Comparison of ENCODE assay signal across 26 mouse cellular contexts in the genomic region with DNA sequence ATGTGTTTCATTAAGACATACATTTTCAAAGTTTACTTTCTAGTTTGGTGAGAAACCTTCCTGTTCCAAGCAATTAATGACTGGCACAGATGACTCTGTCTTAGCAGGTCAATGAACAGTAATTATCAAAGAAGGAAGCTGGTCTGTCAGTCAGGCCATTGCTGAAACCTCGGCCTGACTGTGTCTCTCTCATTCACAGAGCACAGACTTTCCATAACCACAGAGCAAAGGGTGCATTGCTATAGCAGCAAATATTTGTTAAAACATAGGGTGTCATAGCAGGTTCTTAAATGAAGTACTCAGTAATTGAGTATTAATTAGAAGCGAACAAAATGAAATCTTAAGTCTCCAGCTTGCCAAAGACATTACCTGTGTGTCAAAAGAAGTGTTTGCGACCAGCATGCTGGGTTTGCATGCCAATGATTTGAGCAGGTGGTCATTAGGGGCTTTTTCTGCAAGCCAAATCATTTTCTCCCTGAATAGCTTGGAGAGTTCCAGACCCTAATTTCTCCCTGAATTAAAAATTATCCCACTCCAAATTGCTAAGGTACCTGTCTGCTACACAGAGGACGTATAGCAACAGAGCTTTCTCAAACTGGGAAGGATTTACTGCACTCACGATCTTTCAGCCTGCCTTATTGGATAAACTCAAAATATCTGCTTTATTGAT. TPM values are rescaled to one million over a fixed set of nuclear protein-coding genes. Genes with fewer than 3 reads are reported as not detected.
A peak's percentile ranks its signal among the peaks of the same experiment; 100 is the strongest.
DNase-seq lines count a peak whose midpoint lies in the region; ATAC-seq lines count a peak whose summit lies in the region.
"Had no signal": no experiment of that assay in that cellular context is flagged by ENCODE, and none has a peak within 500 bp of the region (broad histone marks: within the 10 kb centered on the region; RNA-seq: fewer than 3 reads in every experiment).

No protein-coding gene starts in this region.

- no peaks in the 10 kb centered on the region for H3K36me3 ChIP-seq in forebrain, embryonic 11.5 days (ENCODE audit: control insufficient read depth, insufficient read depth, low read length)
- no peaks in the 10 kb centered on the region for H3K36me3 ChIP-seq in forebrain, embryonic 10.5 days (replicated peaks)
- no peaks in the 10 kb centered on the region for H3K36me3 ChIP-seq in forebrain, embryonic 13.5 days (ENCODE audit: poor library complexity, severe bottlenecking)
- H3K36me3 ChIP-seq in forebrain, embryonic 16.5 days (ENCODE audit: control insufficient read depth, insufficient read depth) = no peaks in the 10 kb centered on the region
- H3K36me3 ChIP-seq in hindbrain, embryonic 16.5 days (ENCODE audit: control insufficient read depth, insufficient read depth, low read length) = no peaks in the 10 kb centered on the region
- H3K36me3 ChIP-seq: heart, embryonic 10.5 days; heart, embryonic 13.5 days had no signal

- WGBS in forebrain, embryonic 11.5 days = 45% methylated on average over 5 of the region's 5 CpGs
- 58% methylated on average over 5 of the region's 5 CpGs for WGBS in forebrain, embryonic 10.5 days
- 28% methylated on average over 5 of the region's 5 CpGs for WGBS in forebrain, embryonic 13.5 days
- WGBS in forebrain, embryonic 16.5 days = 12% methylated on average over 5 of the region's 5 CpGs
- WGBS in hindbrain, embryonic 16.5 days = 76% methylated on average over 5 of the region's 5 CpGs

- no peak overlapping the region for H3K4me2 ChIP-seq in forebrain, embryonic 11.5 days (ENCODE audit: low read depth, low read length, severe bottlenecking)
- no peak overlapping the region for H3K4me2 ChIP-seq in forebrain, embryonic 13.5 days
- peak overlapping the region; percentile 25 for H3K4me2 ChIP-seq in forebrain, embryonic 16.5 days (ENCODE audit: low read length)
- H3K4me2 ChIP-seq in hindbrain, embryonic 16.5 days (ENCODE audit: low read length) = no peak overlapping the region
- H3K4me2 ChIP-seq: heart, embryonic 13.5 days; hindbrain, embryonic 14.5 days had no signal

- H3K27ac ChIP-seq in forebrain, embryonic 11.5 days (ENCODE audit: low read depth, low read length) = no peak overlapping the region
- no peak overlapping the region for H3K27ac ChIP-seq in forebrain, embryonic 10.5 days
- peak overlapping the region; percentile 41 for H3K27ac ChIP-seq in forebrain, embryonic 13.5 days
- peak overlapping the region; percentile 60 for H3K27ac ChIP-seq in forebrain, embryonic 16.5 days (ENCODE audit: low read length)
- H3K27ac ChIP-seq in hindbrain, embryonic 16.5 days (ENCODE audit: low read depth, low read length) = no peak overlapping the region
- H3K27ac ChIP-seq: heart, adult 2 months; heart, embryonic 10.5 days; heart, embryonic 13.5 days; hindbrain, embryonic 14.5 days had no signal

- H3K4me3 ChIP-seq in forebrain, embryonic 11.5 days (ENCODE audit: low read depth, low read length) = no peak overlapping the region
- no peak overlapping the region for H3K4me3 ChIP-seq in forebrain, embryonic 10.5 days
- H3K4me3 ChIP-seq in forebrain, embryonic 13.5 days = no peak overlapping the region
- H3K4me3 ChIP-seq in forebrain, embryonic 16.5 days (replicated peaks; ENCODE audit: low read length) = no peak overlapping the region
- no peak overlapping the region for H3K4me3 ChIP-seq in hindbrain, embryonic 16.5 days (ENCODE audit: low read length)
- H3K4me3 ChIP-seq: heart, adult 2 months; heart, embryonic 10.5 days; heart, embryonic 13.5 days had no signal

- no peaks in the 10 kb centered on the region for H3K4me1 ChIP-seq in forebrain, embryonic 11.5 days (replicated peaks; ENCODE audit: control insufficient read depth, insufficient read depth, low read length)
- H3K4me1 ChIP-seq in forebrain, embryonic 10.5 days = peaks cover 9% of the 10 kb centered on the region
- H3K4me1 ChIP-seq in forebrain, embryonic 13.5 days = peaks cover 17% of the 10 kb centered on the region
- H3K4me1 ChIP-seq in forebrain, embryonic 16.5 days (replicated peaks; ENCODE audit: control insufficient read depth, insufficient read depth, low read length) = peaks cover 9% of the 10 kb centered on the region
- no peaks in the 10 kb centered on the region for H3K4me1 ChIP-seq in hindbrain, embryonic 16.5 days (ENCODE audit: control insufficient read depth, insufficient read depth, low read depth, low read length)
- H3K4me1 ChIP-seq: heart, embryonic 10.5 days; heart, embryonic 13.5 days had no signal

- H3K27me3 ChIP-seq in forebrain, embryonic 11.5 days (ENCODE audit: control insufficient read depth, insufficient read depth, low read length) = no peaks in the 10 kb centered on the region
- H3K27me3 ChIP-seq in forebrain, embryonic 10.5 days (ENCODE audit: poor library complexity, severe bottlenecking) = no peaks in the 10 kb centered on the region
- no peaks in the 10 kb centered on the region for H3K27me3 ChIP-seq in forebrain, embryonic 13.5 days
- no peaks in the 10 kb centered on the region for H3K27me3 ChIP-seq in forebrain, embryonic 16.5 days (replicated peaks; ENCODE audit: control insufficient read depth, insufficient read depth, low read length)
- H3K27me3 ChIP-seq in hindbrain, embryonic 16.5 days (replicated peaks; ENCODE audit: control insufficient read depth, insufficient read depth, low read length) = no peaks in the 10 kb centered on the region
- H3K27me3 ChIP-seq: heart, embryonic 13.5 days had no signal

- DNase-seq in forebrain, embryonic 11.5 days (ENCODE audit: low spot score) = no peak
- DNase-seq in forebrain, embryonic 10.5 days (ENCODE audit: extremely low spot score, low spot score) = no peak
- no peak for DNase-seq in spleen, postnatal 10 days (ENCODE audit: low spot score in 2 of 2)
- DNase-seq in testis, postnatal 14 days (ENCODE audit: low spot score) = no peak
- DNase-seq: adrenal gland, postnatal 10 days; adrenal gland, postnatal 36 days; B cell, adult 2 months; cerebellum, adult 11 months; cerebellum, adult 2 months; gastrocnemius, postnatal 10 days; gastrocnemius, postnatal 36 days; heart, adult 2 months; heart, postnatal 14 days; heart, postnatal 4 days; kidney, adult 2 months had no signal

- H3K9me3 ChIP-seq in forebrain, embryonic 11.5 days (ENCODE audit: control insufficient read depth, low read length) = no peaks in the 10 kb centered on the region
- no peaks in the 10 kb centered on the region for H3K9me3 ChIP-seq in forebrain, embryonic 10.5 days
- H3K9me3 ChIP-seq in forebrain, embryonic 13.5 days (replicated peaks) = no peaks in the 10 kb centered on the region
- H3K9me3 ChIP-seq in forebrain, embryonic 16.5 days (ENCODE audit: control insufficient read depth, low read length) = no peaks in the 10 kb centered on the region
- H3K9me3 ChIP-seq in hindbrain, embryonic 16.5 days (ENCODE audit: control insufficient read depth, low read length) = no peaks in the 10 kb centered on the region
- H3K9me3 ChIP-seq: heart, embryonic 10.5 days; heart, embryonic 13.5 days had no signal

- H3K9ac ChIP-seq in forebrain, embryonic 11.5 days (ENCODE audit: low read length) = no peak overlapping the region
- H3K9ac ChIP-seq in forebrain, embryonic 13.5 days = no peak overlapping the region
- H3K9ac ChIP-seq in forebrain, embryonic 16.5 days (replicated peaks; ENCODE audit: low read depth, low read length) = no peak overlapping the region
- no peak overlapping the region for H3K9ac ChIP-seq in hindbrain, embryonic 16.5 days (ENCODE audit: low read depth, low read length)
- H3K9ac ChIP-seq: heart, embryonic 13.5 days; hindbrain, embryonic 14.5 days had no signal

- ATAC-seq in forebrain, embryonic 11.5 days (replicated peaks; ENCODE audit: low FRiP score) = peak; percentile 77
- ATAC-seq in forebrain, embryonic 13.5 days = peak; percentile 91
- peak; percentile 81 for ATAC-seq in forebrain, embryonic 16.5 days
- no peak for ATAC-seq in hindbrain, embryonic 16.5 days
- ATAC-seq: activated CD4-positive, CD25-positive, alpha-beta regulatory T cell, adult 4 months; intestine, postnatal 0 days had no signal

RNA-seq across cellular contexts. Expression of a gene that starts 14.0 kb away (rescaled TPM):
- polyA plus RNA-seq in forebrain, embryonic 11.5 days (2014; fragmentation: Nextera tagmentation; extraction: Ambion mirVana) = not detected in 2 replicates
- polyA plus RNA-seq in forebrain, embryonic 10.5 days (2016; fragmentation: Nextera tagmentation; extraction: Ambion mirVana) = not detected in 2 replicates
- 1.4 and 1.9 TPM in 2 replicates for polyA plus RNA-seq in forebrain, embryonic 13.5 days (2015; fragmentation: Nextera tagmentation; extraction: Ambion mirVana)
- 2.7 and 2.8 TPM in 2 replicates for polyA plus RNA-seq in forebrain, embryonic 16.5 days (2015; fragmentation: Nextera tagmentation; extraction: Ambion mirVana)
- polyA plus RNA-seq in hindbrain, embryonic 16.5 days (2015; fragmentation: Nextera tagmentation; extraction: Ambion mirVana) = 0.24 TPM in 2 replicates
- polyA plus RNA-seq: activated CD4-positive, CD25-positive, alpha-beta regulatory T cell, adult 4 months; cerebellum, adult 2 months; embryonic facial prominence, embryonic 11.5 days; heart, adult 2 months; heart, embryonic 13.5 days; heart, embryonic 16.5 days; hindbrain, embryonic 11.5 days; hindbrain, embryonic 14.5 days; kidney, adult 2 months had no signal

Comparison
In these comparisons a context has a peak if more than half of its experiments do, and no peak if none do; other contexts are left out.
1. H3K27ac ChIP-seq: peak in forebrain, embryonic 13.5 days (single experiment) and forebrain, embryonic 16.5 days (single experiment); none in forebrain, embryonic 11.5 days (single experiment), forebrain, embryonic 10.5 days (single experiment) and hindbrain, embryonic 16.5 days (single experiment).